Mouse (Mus musculus) hindbrain, embryonic 16.5 days (tissue): Measurements from ENCODE around the gene Max. TPM values are rescaled to one million over a fixed set of nuclear protein-coding genes. Genes with fewer than 3 reads are reported as not detected.

Experiments
- ATAC-seq: fragments of 200-750 bp; cut with Nextera tagmentation; 2 replicates; pipeline ENCODE4 v1.8.0; 2017; ENCODE audit warnings: moderate TSS enrichment, moderate library complexity
- H3K27ac ChIP-seq: fragments of 300-500 bp; sonication (generic); 2 replicates; pipeline ENCODE4 v1.5.1; 2014; ENCODE audit warnings: low read depth, mild to moderate bottlenecking, control low read depth, low read length, moderate library complexity
- H3K27me3 ChIP-seq: fragments of 300-500 bp; sonication (generic); replicated peaks from 2 replicates; pipeline ENCODE4 v1.6.1; 2014; ENCODE audit warnings: low read length; ENCODE audit not compliant: control insufficient read depth, insufficient read depth
- H3K36me3 ChIP-seq: fragments of 300-500 bp; sonication (generic); 2 replicates; pipeline ENCODE4 v1.6.1; 2014; ENCODE audit warnings: mild to moderate bottlenecking, low read length, moderate library complexity, mixed read lengths; ENCODE audit not compliant: control insufficient read depth, insufficient read depth
- H3K4me1 ChIP-seq: fragments of 300-500 bp; sonication (generic); 2 replicates; pipeline ENCODE4 v1.6.1; 2014; ENCODE audit warnings: low read depth, low read length; ENCODE audit not compliant: control insufficient read depth, insufficient read depth
- H3K4me2 ChIP-seq: fragments of 300-500 bp; sonication (generic); 2 replicates; pipeline ENCODE4 v1.6.1; 2014; ENCODE audit warnings: mild to moderate bottlenecking, low read length, control low read depth, moderate library complexity
- H3K4me3 ChIP-seq: fragments of 300-500 bp; sonication (generic); 2 replicates; pipeline ENCODE4 v1.5.1; 2014; ENCODE audit warnings: mild to moderate bottlenecking, low read length, control low read depth, moderate library complexity
- H3K9ac ChIP-seq: fragments of 300-500 bp; sonication (generic); 2 replicates; pipeline ENCODE4 v1.6.1; 2014; ENCODE audit warnings: low read depth, mild to moderate bottlenecking, control low read depth, low read length, moderate library complexity
- H3K9me3 ChIP-seq: fragments of 300-500 bp; sonication (generic); 2 replicates; pipeline ENCODE4 v1.6.1; 2014; ENCODE audit warnings: mild to moderate bottlenecking, low read length, moderate library complexity; ENCODE audit not compliant: control insufficient read depth
- WGBS: fragments of 180-500 bp; shearing (Covaris S2); extraction: QIAGEN DNeasy Blood & Tissue Kit; methylation state at CpG from one replicate; pipeline ENCODE4 v1.1.7; 2014; 5-methylcytosine and 5-hydroxymethylcytosine counted together
- polyA plus RNA-seq: library from polyadenylated mRNA; unstranded; fragments of >200 nt; fragmentation: Nextera tagmentation; extraction: Ambion mirVana; gene quantifications from 2 replicates; pipeline ENCODE4 v1.2.1, GENCODE M21; 2015

Gene Max
- polyA plus RNA-seq, 1 experiment from 2014 or later = 17.0 TPM

GRCm38 (mm10) chr12:76889404-76890184 lies 72.4 kb downstream of the Max start:
- Histone ChIP-seq H3K36me3 (peaks cover 16% of the 10 kb centered on the region), H3K4me3 (no peak overlapping the region), H3K4me2 (no peak overlapping the region), H3K27ac (no peak overlapping the region), H3K9me3 (no peaks in the 10 kb centered on the region), H3K4me1 (no peaks in the 10 kb centered on the region), H3K27me3 (no peaks in the 10 kb centered on the region), H3K9ac (no peak overlapping the region)
- no peak for ATAC-seq
- 91% methylated on average over 11 of the region's 11 CpGs for WGBS

GRCm38 (mm10) chr12:76887941-76888340 lies 74.1 kb downstream of the Max start:
- ATAC-seq = no peak
- Histone ChIP-seq H3K27ac (no peak overlapping the region), H3K27me3 (no peaks in the 10 kb centered on the region), H3K4me1 (no peaks in the 10 kb centered on the region), H3K9ac (no peak overlapping the region), H3K4me3 (no peak overlapping the region), H3K36me3 (peaks cover 16% of the 10 kb centered on the region), H3K9me3 (no peaks in the 10 kb centered on the region), H3K4me2 (no peak overlapping the region)
- 97% methylated on average over 12 of the region's 12 CpGs for WGBS

Other genes starting within 250 kb of the Max start
- gene Churc1, start 196.7 kb downstream of the Max start, polyA plus RNA-seq = 135 and 139 TPM in 2 replicates
- gene Fntb, start 196.6 kb downstream of the Max start, polyA plus RNA-seq = 41.7 and 47.8 TPM in 2 replicates
- 0.20 and 0.67 TPM in 2 replicates for gene Gpx2, start 166.6 kb downstream of the Max start, polyA plus RNA-seq
- 59.2 and 59.9 TPM in 2 replicates for gene Rab15, start 139.3 kb downstream of the Max start, polyA plus RNA-seq